17 mouse cellular contexts compared by ENCODE assay signal in the genomic region with DNA sequence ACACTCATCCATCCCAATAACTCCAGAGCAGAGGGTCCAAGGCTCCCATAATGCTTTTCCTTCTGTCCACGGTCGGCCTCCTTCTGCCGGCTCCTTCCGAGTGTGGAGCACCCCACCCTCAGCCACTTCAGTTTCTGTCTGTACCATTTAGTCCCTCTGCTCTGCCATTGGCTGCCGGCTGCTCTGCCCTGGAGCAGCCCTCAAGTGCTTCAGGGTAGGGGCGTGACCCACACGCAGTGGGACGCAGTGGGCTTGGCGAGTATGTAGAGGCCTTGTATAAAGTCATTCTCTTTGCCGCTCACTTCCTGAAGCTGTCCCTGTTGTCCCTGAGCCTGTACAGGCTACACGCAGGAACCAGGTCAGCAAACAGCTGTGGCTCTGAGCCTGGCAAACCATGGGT. TPM values are rescaled to one million over a fixed set of nuclear protein-coding genes. Genes with fewer than 3 reads are reported as not detected.
"Had no signal": no experiment of that assay in that cellular context is flagged by ENCODE, and none has a peak within 500 bp of the region (broad histone marks: within the 10 kb centered on the region; RNA-seq: fewer than 3 reads in every experiment).

No protein-coding gene starts in this region.

- H3K27ac ChIP-seq: limb, embryonic 13.5 days; neural tube, embryonic 15.5 days had no signal

- H3K9ac ChIP-seq: limb, embryonic 13.5 days; lung, embryonic 14.5 days; neural tube, embryonic 15.5 days had no signal

- H3K36me3 ChIP-seq: limb, embryonic 13.5 days; midbrain, embryonic 10.5 days; neural tube, embryonic 15.5 days had no signal

- DNase-seq: kidney, postnatal 10 days; kidney, postnatal 4 days; left cerebral cortex, postnatal 4 days; lung, embryonic 14.5 days; lung, postnatal 4 days; midbrain, embryonic 14.5 days; right cerebral cortex, adult 18-20 months; right cerebral cortex, postnatal 25 days; thymus, postnatal 4 days had no signal

- H3K4me3 ChIP-seq: limb, embryonic 13.5 days; myocyte; neural tube, embryonic 15.5 days had no signal

- H3K9me3 ChIP-seq: limb, embryonic 13.5 days; midbrain, embryonic 10.5 days; neural tube, embryonic 15.5 days had no signal

- H3K4me2 ChIP-seq: limb, embryonic 13.5 days; neural tube, embryonic 15.5 days had no signal

RNA-seq across cellular contexts. Expression of a gene that starts 4.0 kb away (rescaled TPM):
- total RNA-seq: liver, adult 2 months; megakaryocyte, adult 5-6 weeks had no signal
- polyA plus RNA-seq: liver, adult 2 months; liver, embryonic 16.5 days; thymus, postnatal 0 days had no signal
